Mouse (Mus musculus): Measurements from ENCODE around the gene Fam173b. TPM values are rescaled to one million over a fixed set of nuclear protein-coding genes. Genes with fewer than 3 reads are reported as not detected.

Gene Fam173b
- polyA plus RNA-seq, 1 experiment, result 37.8 TPM

GRCm38 (mm10) chr15:31647851-31648569, 46.4 kb downstream of the Fam173b start:
- H3K27me3 ChIP-seq (ENCODE audit: control insufficient read depth, insufficient read depth, insufficient read length), result no peaks in the 10 kb centered on the region
- no peaks in the 10 kb centered on the region for H3K36me3 ChIP-seq (ENCODE audit: control insufficient read depth, insufficient read depth)
- H3K4me3 ChIP-seq, result no peak overlapping the region
- H3K79me2 ChIP-seq (ENCODE audit: control insufficient read depth, insufficient read depth), result no peaks in the 10 kb centered on the region
- no peak overlapping the region for H3K4me2 ChIP-seq (ENCODE audit: low read depth)
- no peak overlapping the region for H3ac ChIP-seq (ENCODE audit: control insufficient read depth, insufficient read length)
- TF ChIP-seq MAX (IDR thresholded peaks at IDR 0.05; ENCODE audit: low read depth), result no peak
- no peak for TF ChIP-seq TCF3 (IDR thresholded peaks at IDR 0.05; ENCODE audit: insufficient read length, low read depth)
- TF ChIP-seq POLR2AphosphoS2 (IDR thresholded peaks at IDR 0.05; ENCODE audit: insufficient read length, low read depth), result no peak
- TF ChIP-seq CEBPB (IDR thresholded peaks at IDR 0.05; ENCODE audit: insufficient read depth, poor library complexity, severe bottlenecking), result no peak
- no peak for TF ChIP-seq TCF12 (IDR thresholded peaks at IDR 0.05; ENCODE audit: insufficient read depth, poor library complexity, severe bottlenecking)
- no peak for TF ChIP-seq SRF (IDR thresholded peaks at IDR 0.05; ENCODE audit: control insufficient read depth, insufficient read length, low read depth)
- no peak for TF ChIP-seq REST (IDR thresholded peaks at IDR 0.05; ENCODE audit: insufficient read depth, insufficient read length)
- TF ChIP-seq USF1 (IDR thresholded peaks at IDR 0.05; ENCODE audit: low read depth), result no peak
- TF ChIP-seq POLR2A (IDR thresholded peaks at IDR 0.05; ENCODE audit: insufficient read length, low read depth), result no peak

DNA sequence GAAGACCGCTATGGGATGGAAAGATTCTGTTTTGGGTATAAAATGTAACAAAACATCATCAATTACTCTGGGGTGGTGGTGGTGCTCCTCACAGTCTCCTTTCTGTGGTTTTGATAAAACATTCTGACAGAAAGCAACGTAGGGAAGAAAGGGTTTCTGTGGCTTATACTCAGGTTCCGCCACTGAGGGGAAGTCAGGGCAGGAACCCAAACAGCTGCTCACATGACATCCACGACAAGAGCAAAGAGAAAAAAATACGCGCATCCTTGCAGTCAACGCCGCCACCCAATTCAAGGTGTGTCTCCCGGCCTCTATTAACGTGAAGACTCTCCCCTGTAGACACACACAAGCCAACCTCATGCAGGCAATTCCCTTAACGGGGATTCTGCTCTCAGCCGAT, 48.0 kb downstream of the Fam173b start:
- H3K4me2 ChIP-seq (ENCODE audit: low read depth), result no peak overlapping the region
- H3K36me3 ChIP-seq (ENCODE audit: control insufficient read depth, insufficient read depth), result no peaks in the 10 kb centered on the region
- no peak overlapping the region for H3ac ChIP-seq (ENCODE audit: control insufficient read depth, insufficient read length)
- TF ChIP-seq USF1 (IDR thresholded peaks at IDR 0.05; ENCODE audit: low read depth), result no peak
- no peak for TF ChIP-seq MAX (IDR thresholded peaks at IDR 0.05; ENCODE audit: low read depth)
- TF ChIP-seq REST (IDR thresholded peaks at IDR 0.05; ENCODE audit: insufficient read depth, insufficient read length), result no peak
- TF ChIP-seq TCF12 (IDR thresholded peaks at IDR 0.05; ENCODE audit: insufficient read depth, poor library complexity, severe bottlenecking), result no peak
- no peak for TF ChIP-seq MYOG (IDR thresholded peaks at IDR 0.05; ENCODE audit: control insufficient read depth in 1 of 3, insufficient read depth in 1 of 3, insufficient read length in 2 of 3, low read depth in 2 of 3)
- TF ChIP-seq SRF (IDR thresholded peaks at IDR 0.05; ENCODE audit: control insufficient read depth, insufficient read length, low read depth), result no peak
- no peaks in the 10 kb centered on the region for H3K79me2 ChIP-seq (ENCODE audit: control insufficient read depth, insufficient read depth)
- no peak overlapping the region for H3K4me3 ChIP-seq
- no peaks in the 10 kb centered on the region for H3K27me3 ChIP-seq (ENCODE audit: control insufficient read depth, insufficient read depth, insufficient read length)

GRCm38 (mm10) chr15:31650821-31651220, 49.2 kb downstream of the Fam173b start:
- H3K27me3 ChIP-seq (ENCODE audit: control insufficient read depth, insufficient read depth, insufficient read length), result no peaks in the 10 kb centered on the region
- no peaks in the 10 kb centered on the region for H3K79me2 ChIP-seq (ENCODE audit: control insufficient read depth, insufficient read depth)
- no peak overlapping the region for H3K4me2 ChIP-seq (ENCODE audit: low read depth)
- no peaks in the 10 kb centered on the region for H3K36me3 ChIP-seq (ENCODE audit: control insufficient read depth, insufficient read depth)
- TF ChIP-seq USF1 (IDR thresholded peaks at IDR 0.05; ENCODE audit: low read depth), result no peak
- TF ChIP-seq E2F4 (IDR thresholded peaks at IDR 0.05; ENCODE audit: insufficient read depth), result no peak
- no peak for TF ChIP-seq REST (IDR thresholded peaks at IDR 0.05; ENCODE audit: insufficient read depth, insufficient read length)
- no peak for TF ChIP-seq SRF (IDR thresholded peaks at IDR 0.05; ENCODE audit: control insufficient read depth, insufficient read length, low read depth)
- TF ChIP-seq POLR2AphosphoS2 (IDR thresholded peaks at IDR 0.05; ENCODE audit: insufficient read length, low read depth), result no peak
- H3K4me3 ChIP-seq, result no peak overlapping the region
- no peak overlapping the region for H3ac ChIP-seq (ENCODE audit: control insufficient read depth, insufficient read length)

DNA sequence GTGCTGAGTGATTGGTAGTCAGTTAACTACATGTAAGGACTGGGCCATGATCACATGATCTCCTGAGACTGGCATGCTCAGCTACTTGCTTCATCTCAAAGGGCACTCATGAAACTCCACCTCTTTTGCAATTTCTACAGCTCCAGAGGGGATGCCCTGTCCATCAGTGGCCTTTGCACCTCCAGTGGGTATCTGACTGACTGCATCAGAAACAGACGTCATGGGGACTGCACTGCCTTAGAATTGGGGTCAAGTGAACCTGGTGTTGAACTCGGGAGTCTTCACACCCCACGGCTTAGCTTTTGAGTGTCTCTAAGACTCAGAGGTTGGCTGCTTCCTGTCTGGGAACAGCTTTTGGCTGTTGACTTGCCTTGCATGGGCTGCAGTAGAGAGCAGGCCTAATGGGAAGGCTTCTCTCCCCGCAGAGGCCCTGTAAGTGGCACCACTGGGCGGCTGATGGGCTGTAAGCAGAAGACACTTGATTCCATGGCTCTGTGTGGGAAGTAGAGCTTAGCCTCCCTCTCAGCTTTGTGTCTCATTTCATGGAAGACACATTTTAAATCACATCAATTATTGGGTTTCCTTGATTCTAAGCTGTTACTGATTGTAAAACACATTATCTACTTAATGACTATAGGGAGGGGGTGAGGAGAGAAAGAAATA, 58.6 kb downstream of the Fam173b start:
- Histone ChIP-seq H3K4me2 (ENCODE audit: low read depth) (no peak overlapping the region), H3K27me3 (ENCODE audit: control insufficient read depth, insufficient read depth, insufficient read length) (peaks cover 24% of the 10 kb centered on the region), H3ac (ENCODE audit: control insufficient read depth, insufficient read length) (no peak overlapping the region), H3K4me3 (no peak overlapping the region), H3K36me3 (ENCODE audit: control insufficient read depth, insufficient read depth) (no peaks in the 10 kb centered on the region), H3K79me2 (ENCODE audit: control insufficient read depth, insufficient read depth) (no peaks in the 10 kb centered on the region)
- TF ChIP-seq MYOD1 (IDR thresholded peaks at IDR 0.05; ENCODE audit: control insufficient read depth in 1 of 3, insufficient read length in 2 of 3, low read depth in 2 of 3), result no peak
- no peak for TF ChIP-seq USF1 (IDR thresholded peaks at IDR 0.05; ENCODE audit: low read depth)
- no peak for TF ChIP-seq MAX (IDR thresholded peaks at IDR 0.05; ENCODE audit: low read depth)
- no peak for TF ChIP-seq CEBPB (IDR thresholded peaks at IDR 0.05; ENCODE audit: insufficient read depth, poor library complexity, severe bottlenecking)
- no peak for TF ChIP-seq E2F4 (IDR thresholded peaks at IDR 0.05; ENCODE audit: insufficient read depth)
- no peak for TF ChIP-seq REST (IDR thresholded peaks at IDR 0.05; ENCODE audit: insufficient read depth, insufficient read length)
- no peak for TF ChIP-seq POLR2A (IDR thresholded peaks at IDR 0.05; ENCODE audit: insufficient read length, low read depth)
- no peak for TF ChIP-seq TCF3 (IDR thresholded peaks at IDR 0.05; ENCODE audit: insufficient read length, low read depth)
- TF ChIP-seq SRF (IDR thresholded peaks at IDR 0.05; ENCODE audit: control insufficient read depth, insufficient read length, low read depth), result no peak
- TF ChIP-seq POLR2AphosphoS2 (IDR thresholded peaks at IDR 0.05; ENCODE audit: insufficient read length, low read depth), result no peak
- no peak for TF ChIP-seq MYOG (IDR thresholded peaks at IDR 0.05; ENCODE audit: control insufficient read depth in 1 of 3, insufficient read depth in 1 of 3, insufficient read length in 2 of 3, low read depth in 2 of 3)
- no peak for TF ChIP-seq TCF12 (IDR thresholded peaks at IDR 0.05; ENCODE audit: insufficient read depth, poor library complexity, severe bottlenecking)

DNA sequence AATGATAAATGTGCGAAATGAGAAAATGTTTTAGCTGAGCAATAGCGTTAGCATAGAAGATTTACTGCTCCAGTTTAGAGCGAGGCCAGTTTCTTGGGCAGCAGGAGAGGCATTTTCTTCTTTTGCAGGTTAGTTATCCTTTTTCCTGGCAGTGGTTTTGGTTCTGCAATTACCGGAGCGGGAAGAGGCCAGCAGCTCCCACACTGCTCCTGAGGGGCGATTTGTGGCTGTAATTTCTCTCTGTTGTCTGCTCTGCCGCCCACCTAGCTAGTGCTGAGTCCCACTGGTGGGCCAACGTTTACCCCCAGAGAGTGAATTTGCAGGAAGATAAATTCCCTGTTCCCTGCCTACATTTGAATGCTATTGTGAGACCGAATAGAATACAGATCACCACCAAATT, 59.2 kb downstream of the Fam173b start:
- no peak overlapping the region for H3K4me3 ChIP-seq
- TF ChIP-seq CEBPB (IDR thresholded peaks at IDR 0.05; ENCODE audit: insufficient read depth, poor library complexity, severe bottlenecking), result no peak
- no peak for TF ChIP-seq SRF (IDR thresholded peaks at IDR 0.05; ENCODE audit: control insufficient read depth, insufficient read length, low read depth)
- TF ChIP-seq POLR2AphosphoS2 (IDR thresholded peaks at IDR 0.05; ENCODE audit: insufficient read length, low read depth), result no peak
- TF ChIP-seq POLR2A (IDR thresholded peaks at IDR 0.05; ENCODE audit: insufficient read length, low read depth), result no peak
- TF ChIP-seq E2F4 (IDR thresholded peaks at IDR 0.05; ENCODE audit: insufficient read depth), result no peak

More for the DNA sequence above, 59.2 kb downstream of the Fam173b start:
- Histone ChIP-seq H3ac (ENCODE audit: control insufficient read depth, insufficient read length) (no peak overlapping the region), H3K27me3 (ENCODE audit: control insufficient read depth, insufficient read depth, insufficient read length) (peaks cover 24% of the 10 kb centered on the region), H3K4me2 (ENCODE audit: low read depth) (no peak overlapping the region), H3K36me3 (ENCODE audit: control insufficient read depth, insufficient read depth) (no peaks in the 10 kb centered on the region), H3K79me2 (ENCODE audit: control insufficient read depth, insufficient read depth) (no peaks in the 10 kb centered on the region)
